Mouse (Mus musculus) neural tube, embryonic 12.5 days (tissue): ENCODE measurements around the gene Dnah11. TPM values are rescaled to one million over a fixed set of nuclear protein-coding genes. Genes with fewer than 3 reads are reported as not detected.

ENCODE experiments used
- polyA plus RNA-seq: library from polyadenylated mRNA; unstranded; fragments of >200 nt; fragmentation: Nextera tagmentation; extraction: Ambion mirVana; gene quantifications from 2 replicates; pipeline ENCODE4 v1.2.1, GENCODE M21; 2016

Gene Dnah11
- polyA plus RNA-seq, 1 experiment from 2014 or later: 0.22 TPM

Other genes starting within 250 kb of the Dnah11 start
- 15.6 and 18.0 TPM in 2 replicates for gene Sp4, start 102.4 kb upstream of the Dnah11 start, polyA plus RNA-seq